Mouse (Mus musculus) hindbrain, embryonic 13.5 days (tissue): ENCODE measurements around the gene Sestd1. TPM values are rescaled to one million over a fixed set of nuclear protein-coding genes. Genes with fewer than 3 reads are reported as not detected.

Experiments used
- ATAC-seq: fragments of 200-750 bp; cut with Nextera tagmentation; 2 replicates; pipeline ENCODE4 v1.8.0; 2017; ENCODE audit warnings: moderate TSS enrichment; ENCODE audit not compliant: low FRiP score
- H3K27ac ChIP-seq: fragments of 300-500 bp; sonication (generic); 2 replicates; pipeline ENCODE4 v1.5.1; 2015; ENCODE audit warnings: inconsistent platforms, mild to moderate bottlenecking, moderate library complexity
- H3K27me3 ChIP-seq: fragments of 300-500 bp; sonication (generic); 2 replicates; pipeline ENCODE4 v1.6.1; 2015; ENCODE audit warnings: mild to moderate bottlenecking, inconsistent platforms
- H3K36me3 ChIP-seq: fragments of 300-500 bp; sonication (generic); 2 replicates; pipeline ENCODE4 v1.6.1; 2015; ENCODE audit warnings: mild to moderate bottlenecking, inconsistent platforms
- H3K4me1 ChIP-seq: fragments of 300-500 bp; sonication (generic); replicated peaks from 2 replicates; pipeline ENCODE4 v1.6.1; 2015; ENCODE audit warnings: inconsistent platforms
- H3K4me2 ChIP-seq: fragments of 300-500 bp; sonication (generic); 2 replicates; pipeline ENCODE4 v1.6.1; 2015; ENCODE audit warnings: inconsistent platforms, mild to moderate bottlenecking, moderate library complexity
- H3K4me3 ChIP-seq: fragments of 300-500 bp; sonication (generic); 2 replicates; pipeline ENCODE4 v1.5.1; 2015; ENCODE audit warnings: mild to moderate bottlenecking, inconsistent platforms
- H3K9ac ChIP-seq: fragments of 300-500 bp; sonication (generic); 2 replicates; pipeline ENCODE4 v1.6.1; 2015; ENCODE audit warnings: mild to moderate bottlenecking, inconsistent platforms
- H3K9me3 ChIP-seq: fragments of 300-500 bp; sonication (generic); 2 replicates; pipeline ENCODE4 v1.6.1; 2016; ENCODE audit warnings: inconsistent platforms
- WGBS: fragments of 180-500 bp; shearing (Covaris S2); methylation state at CpG from one replicate; pipeline ENCODE4 v1.1.7; 2015; 5-methylcytosine and 5-hydroxymethylcytosine counted together
- polyA plus RNA-seq: library from polyadenylated mRNA; unstranded; fragments of >200 nt; fragmentation: Nextera tagmentation; extraction: Ambion mirVana; gene quantifications from 2 replicates; pipeline ENCODE4 v1.2.1, GENCODE M21; 2015

Gene Sestd1
- polyA plus RNA-seq, 1 experiment from 2014 or later: 27.8 TPM

GRCm38 (mm10) chr2:77182271-77182995 lies 98.0 kb downstream of the Sestd1 start:
- WGBS: 84% methylated on average over 4 of the region's 4 CpGs
- Histone ChIP-seq H3K4me1 (peaks cover 8% of the 10 kb centered on the region; the same call in 1 of the 2 replicates), H3K4me2 (no peak overlapping the region), H3K4me3 (no peak overlapping the region), H3K36me3 (peaks cover 20% of the 10 kb centered on the region), H3K9me3 (no peaks in the 10 kb centered on the region), H3K27me3 (no peaks in the 10 kb centered on the region), H3K27ac (no peak overlapping the region), H3K9ac (no peak overlapping the region)
- no peak for ATAC-seq

DNA sequence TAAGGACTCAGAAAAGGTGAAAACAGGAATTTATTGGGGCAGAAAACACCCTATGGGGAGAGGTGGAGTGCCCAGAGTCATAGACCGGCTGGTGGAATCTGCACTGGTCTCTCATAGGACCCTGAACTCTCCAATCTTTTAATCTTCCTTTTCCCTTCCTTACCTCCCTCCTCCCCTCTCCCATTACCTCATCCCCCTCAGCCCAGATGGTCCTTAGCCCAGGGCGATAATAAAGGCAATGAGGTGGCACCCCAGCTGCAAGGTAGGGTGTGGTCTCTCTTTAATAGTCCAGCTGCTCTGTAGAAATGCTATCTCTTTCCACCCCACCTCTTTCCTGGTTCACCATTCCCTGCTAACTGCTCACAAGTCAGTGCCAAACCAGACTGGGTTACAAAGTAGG lies 102.9 kb downstream of the Sestd1 start:
- Histone ChIP-seq H3K4me2 (no peak overlapping the region), H3K9ac (no peak overlapping the region), H3K4me1 (peaks cover 17% of the 10 kb centered on the region), H3K4me3 (no peak overlapping the region), H3K27ac (no peak overlapping the region), H3K36me3 (peaks cover 4% of the 10 kb centered on the region; the same call in 1 of the 2 replicates), H3K27me3 (no peaks in the 10 kb centered on the region), H3K9me3 (no peaks in the 10 kb centered on the region)
- WGBS: 62% methylated on average over 2 of the region's 2 CpGs
- ATAC-seq: no peak

DNA sequence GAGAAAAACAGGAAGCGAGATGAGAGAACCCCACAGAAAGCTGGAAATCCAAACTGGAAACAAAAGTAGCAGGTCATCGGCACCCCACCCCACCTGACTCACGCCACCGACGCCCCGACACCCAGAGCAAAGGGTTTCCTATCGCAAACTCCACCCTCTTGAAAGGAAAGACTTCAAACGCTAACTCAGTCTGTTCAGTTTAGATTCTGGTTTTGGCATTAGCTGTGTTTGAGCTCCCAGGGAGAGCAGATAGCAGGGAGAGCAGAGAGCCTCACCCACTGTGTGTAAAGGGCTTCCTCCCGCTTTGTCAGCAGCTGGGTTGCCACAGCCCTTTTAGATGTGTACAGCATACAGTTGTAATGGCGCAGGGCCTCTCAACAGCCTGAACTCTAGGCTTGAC lies 104.0 kb downstream of the Sestd1 start:
- WGBS: 79% methylated on average over 10 of the region's 10 CpGs
- ATAC-seq: no peak
- Histone ChIP-seq H3K4me3 (no peak overlapping the region), H3K9me3 (no peaks in the 10 kb centered on the region), H3K4me1 (peaks cover 28% of the 10 kb centered on the region), H3K9ac (no peak overlapping the region), H3K4me2 (no peak overlapping the region), H3K27me3 (no peaks in the 10 kb centered on the region), H3K27ac (no peak overlapping the region), H3K36me3 (peaks cover 4% of the 10 kb centered on the region; the same call in 1 of the 2 replicates)

DNA sequence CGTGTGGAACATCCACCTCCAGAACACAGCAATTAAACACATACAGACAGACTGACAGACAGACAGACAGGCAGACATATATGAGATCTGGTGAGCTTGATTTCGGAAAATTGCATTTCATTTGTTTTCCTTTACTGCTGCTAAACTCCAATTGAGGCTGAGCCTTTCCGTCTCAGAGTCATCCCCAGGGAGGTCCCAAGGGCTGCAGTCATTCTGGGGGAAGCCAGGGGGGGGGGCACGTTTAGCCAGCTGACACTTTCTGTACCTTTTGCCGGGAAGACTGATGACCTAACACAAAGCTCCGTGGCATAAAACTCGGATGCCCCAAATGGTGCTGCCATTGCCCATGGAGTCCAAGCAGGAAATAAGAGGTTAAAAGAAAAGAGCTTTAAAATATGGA lies 105.0 kb downstream of the Sestd1 start:
- Histone ChIP-seq H3K27me3 (no peaks in the 10 kb centered on the region), H3K36me3 (peaks cover 4% of the 10 kb centered on the region; the same call in 1 of the 2 replicates), H3K4me2 (no peak overlapping the region), H3K9me3 (no peaks in the 10 kb centered on the region), H3K9ac (no peak overlapping the region), H3K27ac (no peak overlapping the region), H3K4me3 (no peak overlapping the region), H3K4me1 (peaks cover 36% of the 10 kb centered on the region)
- no peak for ATAC-seq
- 52% methylated on average over 7 of the region's 7 CpGs for whole genome bisulfite sequencing

- no peak for ATAC-seq
- H3K4me2 ChIP-seq: no peak overlapping the region
- WGBS: 50% methylated on average over 2 of the region's 2 CpGs
- H3K9me3 ChIP-seq: no peaks in the 10 kb centered on the region
- H3K27me3 ChIP-seq: no peaks in the 10 kb centered on the region
- H3K27ac ChIP-seq: no peak overlapping the region
- no peaks in the 10 kb centered on the region for H3K36me3 ChIP-seq
- no peak overlapping the region for H3K9ac ChIP-seq
- no peak overlapping the region for H3K4me3 ChIP-seq
- H3K4me1 ChIP-seq: peaks cover 45% of the 10 kb centered on the region
These were observed 106.1 kb downstream of the Sestd1 start for GRCm38 (mm10) chr2:77174313-77174712.

- peaks cover 45% of the 10 kb centered on the region for H3K4me1 ChIP-seq
- no peak overlapping the region for H3K27ac ChIP-seq
- 93% methylated on average over 6 of the region's 6 CpGs for WGBS
These were observed 106.6 kb downstream of the Sestd1 start for GRCm38 (mm10) chr2:77173821-77174220.

GRCm38 (mm10) chr2:77173366-77173765 lies 107.0 kb downstream of the Sestd1 start:
- Histone ChIP-seq H3K4me3 (no peak overlapping the region), H3K27me3 (0 out of 2 replicates have a peak, but pooled peaks cover 4% of the 10 kb centered on the region), H3K27ac (no peak overlapping the region), H3K4me2 (no peak overlapping the region), H3K9ac (no peak overlapping the region), H3K9me3 (no peaks in the 10 kb centered on the region), H3K36me3 (no peaks in the 10 kb centered on the region), H3K4me1 (peaks cover 45% of the 10 kb centered on the region)
- WGBS: 74% methylated on average over 6 of the region's 6 CpGs
- ATAC-seq: no peak

More at GRCm38 (mm10) chr2:77173821-77174220, 106.6 kb downstream of the Sestd1 start:
- H3K36me3 ChIP-seq: no peaks in the 10 kb centered on the region
- no peak overlapping the region for H3K9ac ChIP-seq
- H3K9me3 ChIP-seq: no peaks in the 10 kb centered on the region
- H3K4me2 ChIP-seq: no peak overlapping the region
- H3K27me3 ChIP-seq: 0 out of 2 replicates have a peak, but pooled peaks cover under 1% of the 10 kb centered on the region
- ATAC-seq: no peak
- H3K4me3 ChIP-seq: no peak overlapping the region

- H3K9ac ChIP-seq: no peak overlapping the region
- no peak overlapping the region for H3K4me3 ChIP-seq
- 0 out of 2 replicates have a peak, but pooled peaks have one; percentile 3 for ATAC-seq
- H3K4me1 ChIP-seq: peaks cover 45% of the 10 kb centered on the region
- H3K27ac ChIP-seq: no peak overlapping the region
- no peaks in the 10 kb centered on the region for H3K36me3 ChIP-seq
- 0 out of 2 replicates have a peak, but pooled peaks cover 4% of the 10 kb centered on the region for H3K27me3 ChIP-seq
- WGBS: 35% methylated on average over 10 of the region's 10 CpGs
- no peaks in the 10 kb centered on the region for H3K9me3 ChIP-seq
- no peak overlapping the region for H3K4me2 ChIP-seq
These were observed 108.1 kb downstream of the Sestd1 start for GRCm38 (mm10) chr2:77172241-77172671.

GRCm38 (mm10) chr2:77171444-77172240 lies 108.8 kb downstream of the Sestd1 start:
- Histone ChIP-seq H3K4me2 (peak overlapping the region; percentile 6; the same call in 1 of the 2 replicates), H3K36me3 (no peaks in the 10 kb centered on the region), H3K4me3 (no peak overlapping the region), H3K4me1 (peaks cover 45% of the 10 kb centered on the region), H3K9ac (no peak overlapping the region), H3K27ac (no peak overlapping the region; the same call in 1 of the 2 replicates), H3K27me3 (0 out of 2 replicates have a peak, but pooled peaks cover 4% of the 10 kb centered on the region), H3K9me3 (no peaks in the 10 kb centered on the region)
- WGBS: 54% methylated on average over 23 of the region's 23 CpGs
- peak; percentile 27; the same call in 1 of the 2 replicates for ATAC-seq

- Histone ChIP-seq H3K4me2 (peak within 1 kb of the TSS; percentile 64), H3K27me3 (0 out of 2 replicates have a peak, but pooled peaks cover 4% of the 10 kb centered on the region), H3K4me3 (peak within 1 kb of the TSS; percentile 34), H3K27ac (peak within 1 kb of the TSS; percentile 52; the same call in 1 of the 2 replicates), H3K9ac (peak within 1 kb of the TSS; percentile 66), H3K9me3 (no peaks in the 10 kb centered on the region), H3K36me3 (no peaks in the 10 kb centered on the region), H3K4me1 (peaks cover 45% of the 10 kb centered on the region)
- WGBS: 24% methylated on average over 4 of the region's 6 CpGs
- no peak for ATAC-seq
These were observed 109.7 kb downstream of the Sestd1 start, which contains the start of gene Ccdc141 for GRCm38 (mm10) chr2:77170633-77171105. Gene Ccdc141 (minus strand): TSS chr2:77170636.

DNA sequence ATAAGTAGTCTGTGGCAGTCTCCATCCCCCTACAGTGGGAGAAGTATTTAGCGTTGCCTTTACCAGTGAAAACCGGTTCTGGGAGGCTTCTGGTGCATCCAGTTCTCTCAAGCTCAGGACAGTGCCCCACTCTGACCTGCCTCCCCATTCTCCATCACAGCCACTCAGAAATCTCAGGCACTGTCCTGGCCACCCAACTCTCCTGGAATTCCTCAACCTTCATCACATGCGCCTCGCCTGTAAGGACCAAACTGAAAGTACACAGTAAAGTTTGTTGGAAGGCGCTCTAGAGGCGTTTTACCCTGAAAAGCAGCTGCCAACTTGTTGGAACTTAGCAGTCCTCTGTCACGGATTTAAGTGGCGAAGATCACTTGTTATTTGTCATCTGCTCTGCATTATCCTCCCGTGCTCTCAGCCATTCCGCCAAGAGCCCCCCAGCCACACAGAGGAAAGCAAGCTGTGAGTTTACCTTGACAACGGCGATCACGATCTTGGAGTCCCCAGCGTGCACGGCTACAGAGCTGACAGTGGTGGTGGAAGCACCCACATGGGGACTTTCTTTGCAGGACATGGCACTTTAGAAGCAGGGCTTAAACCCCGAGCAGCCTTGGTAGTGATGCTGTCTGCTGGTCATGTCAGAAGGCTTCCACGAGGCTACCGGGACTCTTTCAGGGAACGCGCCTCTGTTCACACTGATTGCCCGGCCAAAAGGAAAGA lies 110.3 kb downstream of the Sestd1 start:
- peaks cover 41% of the 10 kb centered on the region for H3K4me1 ChIP-seq
- 0 out of 2 replicates have a peak, but pooled peaks cover 4% of the 10 kb centered on the region for H3K27me3 ChIP-seq
- H3K4me3 ChIP-seq: peak overlapping the region; percentile 34
- peak overlapping the region; percentile 52; the same call in 1 of the 2 replicates for H3K27ac ChIP-seq
- WGBS: 7% methylated on average over 21 of the region's 21 CpGs
- H3K9ac ChIP-seq: peak overlapping the region; percentile 66
- H3K4me2 ChIP-seq: peak overlapping the region; percentile 64
- 0 out of 2 replicates have a peak, but pooled peaks have one; percentile 44 for ATAC-seq
- H3K9me3 ChIP-seq: no peaks in the 10 kb centered on the region
- no peaks in the 10 kb centered on the region for H3K36me3 ChIP-seq
